Mouse (Mus musculus) adipocyte (in vitro differentiated cells): ENCODE measurements around the gene Inpp4b.

Source experiments
- DNase-seq: peaks from one replicate; pipeline ENCODE4 v3.0.0-alpha.2; 2016; ENCODE audit warnings: low spot score

The Inpp4b gene

GRCm38 (mm10) chr8:81731332-81731731, 389.0 kb downstream of the Inpp4b start:
- no peak for DNase-seq

- no peak for DNase-seq
Observed at GRCm38 (mm10) chr8:81735655-81736054, 393.3 kb downstream of the Inpp4b start.

- DNase-seq, result no peak
Observed at GRCm38 (mm10) chr8:81736103-81736502, 393.7 kb downstream of the Inpp4b start.

GRCm38 (mm10) chr8:81742588-81742987, 400.2 kb downstream of the Inpp4b start:
- DNase-seq, result no peak

GRCm38 (mm10) chr8:81743040-81743439, 400.7 kb downstream of the Inpp4b start:
- DNase-seq, result no peak

GRCm38 (mm10) chr8:81745439-81745838, 403.1 kb downstream of the Inpp4b start:
- no peak for DNase-seq

GRCm38 (mm10) chr8:81751159-81751558, 408.8 kb downstream of the Inpp4b start:
- DNase-seq, result no peak

- DNase-seq, result no peak
Observed at GRCm38 (mm10) chr8:81756663-81757062, 414.3 kb downstream of the Inpp4b start.

- no peak for DNase-seq
Observed at GRCm38 (mm10) chr8:81757580-81758144, 415.3 kb downstream of the Inpp4b start.

- DNase-seq, result no peak
Observed at GRCm38 (mm10) chr8:81761466-81761865, 419.1 kb downstream of the Inpp4b start.

GRCm38 (mm10) chr8:81766033-81766432, 423.7 kb downstream of the Inpp4b start:
- no peak for DNase-seq

- DNase-seq, result peak; percentile 30
Observed at GRCm38 (mm10) chr8:81767411-81768312, 425.3 kb downstream of the Inpp4b start.

- no peak for DNase-seq
Observed at GRCm38 (mm10) chr8:81768313-81768675, 425.9 kb downstream of the Inpp4b start.

GRCm38 (mm10) chr8:81768731-81769445, 426.5 kb downstream of the Inpp4b start:
- no peak for DNase-seq

GRCm38 (mm10) chr8:81770603-81771276, 428.4 kb downstream of the Inpp4b start:
- no peak for DNase-seq

- DNase-seq, result no peak
Observed at GRCm38 (mm10) chr8:81772855-81773254, 430.5 kb downstream of the Inpp4b start.

- no peak for DNase-seq
Observed at GRCm38 (mm10) chr8:81773305-81773965, 431.1 kb downstream of the Inpp4b start.

GRCm38 (mm10) chr8:81774010-81774409, 431.7 kb downstream of the Inpp4b start:
- no peak for DNase-seq

- no peak for DNase-seq
Observed at GRCm38 (mm10) chr8:81774454-81774853, 432.1 kb downstream of the Inpp4b start.

- peak; percentile 13 for DNase-seq
Observed at GRCm38 (mm10) chr8:81776516-81777237, 434.3 kb downstream of the Inpp4b start.

GRCm38 (mm10) chr8:81777704-81778103, 435.3 kb downstream of the Inpp4b start:
- no peak for DNase-seq
